ENCODE assay signal across 9 mouse cellular contexts in genomic region chr17:6780521-6781115, GRCm38 (mm10). TPM values are rescaled to one million over a fixed set of nuclear protein-coding genes. Genes with fewer than 3 reads are reported as not detected.
DNase-seq lines count a peak whose midpoint lies in the region; ATAC-seq and TF ChIP-seq lines count a peak whose summit lies in the region.
"Had no signal": no experiment of that assay in that cellular context is flagged by ENCODE, and none has a peak within 500 bp of the region (broad histone marks: within the 10 kb centered on the region; RNA-seq: fewer than 3 reads in every experiment).

No protein-coding gene starts in this region.

- peaks cover 20% of the 10 kb centered on the region for H3K27me3 ChIP-seq in lung, embryonic 14.5 days (ENCODE audit: insufficient read depth, low read length)
- peaks cover 37% of the 10 kb centered on the region for H3K27me3 ChIP-seq in embryonic facial prominence, embryonic 13.5 days
- H3K27me3 ChIP-seq in intestine, embryonic 15.5 days (replicated peaks), result no peaks in the 10 kb centered on the region
- peaks cover 34% of the 10 kb centered on the region for H3K27me3 ChIP-seq in neural tube, embryonic 13.5 days

- no peak for TF ChIP-seq CTCF in lung, embryonic 14.5 days (IDR thresholded peaks at IDR 0.05; ENCODE audit: low read depth)

- DNase-seq in lung, embryonic 14.5 days, result no peak
- no peak for DNase-seq in lung, adult 18-20 months
- no peak for DNase-seq in left cerebral cortex, postnatal 36 days (ENCODE audit: low spot score in 2 of 2)
- no peak for DNase-seq in cerebellum, adult 9-11 months
- DNase-seq in urinary bladder, postnatal 25 days (ENCODE audit: low spot score), result no peak
- DNase-seq: adrenal gland, postnatal 36 days had no signal

- H3K9me3 ChIP-seq in lung, embryonic 14.5 days (ENCODE audit: low read depth, low read length), result no peaks in the 10 kb centered on the region
- H3K9me3 ChIP-seq in embryonic facial prominence, embryonic 13.5 days, result no peaks in the 10 kb centered on the region
- no peaks in the 10 kb centered on the region for H3K9me3 ChIP-seq in intestine, embryonic 15.5 days
- H3K9me3 ChIP-seq in neural tube, embryonic 13.5 days, result no peaks in the 10 kb centered on the region

- H3K27ac ChIP-seq in lung, embryonic 14.5 days (ENCODE audit: low read depth), result no peak overlapping the region
- H3K27ac ChIP-seq in embryonic facial prominence, embryonic 13.5 days, result no peak overlapping the region
- 0 out of 2 replicates have a peak overlapping the region, but pooled peaks have one; percentile 27 for H3K27ac ChIP-seq in intestine, embryonic 15.5 days
- no peak overlapping the region for H3K27ac ChIP-seq in neural tube, embryonic 13.5 days (replicated peaks)

- H3K36me3 ChIP-seq in lung, embryonic 14.5 days (ENCODE audit: insufficient read depth), result no peaks in the 10 kb centered on the region
- no peaks in the 10 kb centered on the region for H3K36me3 ChIP-seq in embryonic facial prominence, embryonic 13.5 days
- no peaks in the 10 kb centered on the region for H3K36me3 ChIP-seq in intestine, embryonic 15.5 days
- no peaks in the 10 kb centered on the region for H3K36me3 ChIP-seq in neural tube, embryonic 13.5 days

- ATAC-seq in lung, embryonic 14.5 days (ENCODE audit: insufficient read depth), result no peak
- ATAC-seq in embryonic facial prominence, embryonic 13.5 days (ENCODE audit: insufficient number of reproducible peaks, insufficient read depth, low FRiP score, low TSS enrichment, low read depth), result no peak
- ATAC-seq in intestine, embryonic 15.5 days, result no peak
- no peak for ATAC-seq in neural tube, embryonic 13.5 days (ENCODE audit: low read depth)

- H3K9ac ChIP-seq in lung, embryonic 14.5 days, result peak overlapping the region; percentile 20; the same call in 1 of the 2 replicates
- H3K9ac ChIP-seq in embryonic facial prominence, embryonic 13.5 days, result 0 out of 2 replicates have a peak overlapping the region, but pooled peaks have one; percentile 22
- H3K9ac ChIP-seq in intestine, embryonic 15.5 days, result no peak overlapping the region
- 0 out of 2 replicates have a peak overlapping the region, but pooled peaks have one; percentile 31 for H3K9ac ChIP-seq in neural tube, embryonic 13.5 days

- H3K4me3 ChIP-seq in lung, embryonic 14.5 days (ENCODE audit: low read depth, low read length), result peak overlapping the region; percentile 78
- peak overlapping the region; percentile 66 for H3K4me3 ChIP-seq in embryonic facial prominence, embryonic 13.5 days
- peak overlapping the region; percentile 86 for H3K4me3 ChIP-seq in intestine, embryonic 15.5 days (replicated peaks)
- H3K4me3 ChIP-seq in neural tube, embryonic 13.5 days, result peak overlapping the region; percentile 78

- H3K4me1 ChIP-seq in lung, embryonic 14.5 days (ENCODE audit: insufficient read depth), result peaks cover 20% of the 10 kb centered on the region
- peaks cover 29% of the 10 kb centered on the region for H3K4me1 ChIP-seq in embryonic facial prominence, embryonic 13.5 days
- H3K4me1 ChIP-seq in intestine, embryonic 15.5 days (replicated peaks), result peaks cover 28% of the 10 kb centered on the region
- H3K4me1 ChIP-seq in neural tube, embryonic 13.5 days (replicated peaks), result peaks cover 62% of the 10 kb centered on the region

- 43% methylated on average over 4 of the region's 4 CpGs for WGBS in lung, embryonic 14.5 days
- 48% methylated on average over 4 of the region's 4 CpGs for WGBS in embryonic facial prominence, embryonic 13.5 days
- 38% methylated on average over 4 of the region's 4 CpGs for WGBS in intestine, embryonic 15.5 days
- 71% methylated on average over 4 of the region's 4 CpGs for WGBS in neural tube, embryonic 13.5 days

- peak overlapping the region; percentile 74 for H3K4me2 ChIP-seq in lung, embryonic 14.5 days
- peak overlapping the region; percentile 89 for H3K4me2 ChIP-seq in embryonic facial prominence, embryonic 13.5 days
- peak overlapping the region; percentile 88 for H3K4me2 ChIP-seq in intestine, embryonic 15.5 days (replicated peaks)
- peak overlapping the region; percentile 95 for H3K4me2 ChIP-seq in neural tube, embryonic 13.5 days

- intact Hi-C loops in left cerebral cortex, postnatal 36 days (cut with DNase I), result loop anchor here (5.0 kb wide), 1 partner anchor 47 kb away; no protein-coding TSS in a partner anchor

RNA-seq across cellular contexts. Expression of gene Ezr, which starts 2.0 kb away (rescaled TPM):
- polyA plus RNA-seq in lung, embryonic 14.5 days (2014; fragmentation: Nextera tagmentation; extraction: Ambion mirVana), result 97.1 and 97.3 TPM in 2 replicates
- polyA plus RNA-seq in embryonic facial prominence, embryonic 13.5 days (2015; fragmentation: Nextera tagmentation; extraction: Ambion mirVana), result 51.5 and 60.4 TPM in 2 replicates
- 232 and 235 TPM in 2 replicates for polyA plus RNA-seq in intestine, embryonic 15.5 days (2015; fragmentation: Nextera tagmentation; extraction: Ambion mirVana)
- polyA plus RNA-seq in neural tube, embryonic 13.5 days (2015; fragmentation: Nextera tagmentation; extraction: Ambion mirVana), result 58.5 and 68.3 TPM in 2 replicates
- 10 to 100 TPM; 51.1 to 51.8 TPM for total RNA-seq in left cerebral cortex, postnatal 36 days (2021)
